Mouse (Mus musculus) kidney, postnatal 0 days (tissue): Measurements from ENCODE around the gene Actl7a. TPM values are rescaled to one million over a fixed set of nuclear protein-coding genes. Genes with fewer than 3 reads are reported as not detected.

ENCODE experiments used
- ATAC-seq: fragments of 200-750 bp; cut with Nextera tagmentation; replicated peaks from 2 replicates; pipeline ENCODE4 v1.8.0; 2017; ENCODE audit warnings: low read depth, moderate number of reproducible peaks, moderate TSS enrichment, moderate library complexity; ENCODE audit not compliant: low FRiP score
- DNase-seq: peaks from one replicate; pipeline ENCODE4 v3.0.0-alpha.2; 2016; ENCODE audit warnings: low spot score
- H3K27ac ChIP-seq: fragments of 300-500 bp; sonication (generic); 2 replicates; pipeline ENCODE4 v1.5.1; 2014; ENCODE audit warnings: mild to moderate bottlenecking
- H3K27me3 ChIP-seq: fragments of 300-500 bp; sonication (generic); 2 replicates; pipeline ENCODE4 v1.6.1; 2014; ENCODE audit warnings: low read length, mixed read lengths; ENCODE audit not compliant: insufficient read depth
- H3K36me3 ChIP-seq: fragments of 300-500 bp; sonication (generic); 2 replicates; pipeline ENCODE4 v1.6.1; 2014; ENCODE audit warnings: low read length, mixed read lengths; ENCODE audit not compliant: insufficient read depth
- H3K4me1 ChIP-seq: fragments of 300-500 bp; sonication (generic); replicated peaks from 2 replicates; pipeline ENCODE4 v1.6.1; 2014; ENCODE audit warnings: antibody characterized with exemption, low read length, mixed read lengths; ENCODE audit not compliant: insufficient read depth
- H3K4me2 ChIP-seq: fragments of 300-500 bp; sonication (generic); 2 replicates; pipeline ENCODE4 v1.6.1; 2014; ENCODE audit warnings: mild to moderate bottlenecking, low read length, moderate library complexity, mixed read lengths
- H3K4me3 ChIP-seq: fragments of 300-500 bp; sonication (generic); replicated peaks from 2 replicates; pipeline ENCODE4 v1.5.1; 2014; ENCODE audit warnings: low read depth, low read length
- H3K9ac ChIP-seq: fragments of 300-500 bp; sonication (generic); 2 replicates; pipeline ENCODE4 v1.6.1; 2014; ENCODE audit warnings: low read depth, low read length
- H3K9me3 ChIP-seq: fragments of 300-500 bp; sonication (generic); replicated peaks from 2 replicates; pipeline ENCODE4 v1.6.1; 2016; ENCODE audit warnings: low read length, inconsistent platforms, mixed read lengths
- CTCF ChIP-seq: IDR thresholded peaks from 2 replicates; pipeline ENCODE4 v1.5.1; 2016; ENCODE audit warnings: antibody characterized with exemption, low read depth, mild to moderate bottlenecking, moderate library complexity
- WGBS: fragments of 180-500 bp; shearing (Covaris S2); extraction: QIAGEN DNeasy Blood & Tissue Kit; methylation state at CpG from one replicate; pipeline ENCODE4 v1.1.7; 2014; 5-methylcytosine and 5-hydroxymethylcytosine counted together
- polyA plus RNA-seq: library from polyadenylated mRNA; unstranded; fragments of >200 nt; fragmentation: Nextera tagmentation; extraction: Ambion mirVana; gene quantifications from 2 replicates; pipeline ENCODE4 v1.2.1, GENCODE M21; 2015

Actl7a gene
- polyA plus RNA-seq, result not detected in 2 replicates

GRCm38 (mm10) chr4:56743363-56744195 is at the start of gene Actl7a:
Actl7a (plus strand) TSS chr4:56743413.
- 97% methylated on average over 21 of the region's 21 CpGs for WGBS

GRCm38 (mm10) chr4:56696401-56696800 is 46.8 kb upstream of the Actl7a start:
- ATAC-seq (no peak), DNase-seq (no peak)
- H3K27ac ChIP-seq, result no peak overlapping the region
- H3K9me3 ChIP-seq, result no peaks in the 10 kb centered on the region
- H3K4me1 ChIP-seq, result no peaks in the 10 kb centered on the region
- TF ChIP-seq CTCF, result no peak
- WGBS, result 45% methylated on average over 7 of the region's 7 CpGs
- H3K4me3 ChIP-seq, result no peak overlapping the region
- H3K9ac ChIP-seq, result no peak overlapping the region
- H3K27me3 ChIP-seq, result no peaks in the 10 kb centered on the region
- H3K4me2 ChIP-seq, result no peak overlapping the region
- H3K36me3 ChIP-seq, result no peaks in the 10 kb centered on the region

More at GRCm38 (mm10) chr4:56743363-56744195, at the start of gene Actl7a:
- DNase-seq (no peak), ATAC-seq (no peak)
- Histone ChIP-seq H3K4me1 (no peaks in the 10 kb centered on the region), H3K27me3 (no peaks in the 10 kb centered on the region), H3K9ac (no peak within 1 kb of the TSS), H3K36me3 (no peaks in the 10 kb centered on the region), H3K4me2 (no peak within 1 kb of the TSS), H3K27ac (no peak within 1 kb of the TSS), H3K9me3 (no peaks in the 10 kb centered on the region), H3K4me3 (no peak within 1 kb of the TSS)
- no peak for TF ChIP-seq CTCF

GRCm38 (mm10) chr4:56698671-56699070 is 44.5 kb upstream of the Actl7a start:
- Histone ChIP-seq H3K9me3 (no peaks in the 10 kb centered on the region), H3K9ac (no peak overlapping the region), H3K27ac (no peak overlapping the region), H3K4me2 (no peak overlapping the region), H3K27me3 (no peaks in the 10 kb centered on the region), H3K4me1 (no peaks in the 10 kb centered on the region), H3K4me3 (no peak overlapping the region), H3K36me3 (no peaks in the 10 kb centered on the region)
- 36% methylated on average over 5 of the region's 5 CpGs for WGBS
- DNase-seq (peak; percentile 49), ATAC-seq (no peak)
- no peak for TF ChIP-seq CTCF

- H3K36me3 ChIP-seq, result no peaks in the 10 kb centered on the region
- H3K27ac ChIP-seq, result no peak overlapping the region
- ATAC-seq (no peak; the same call in 1 of the 2 replicates), DNase-seq (no peak)
- no peak overlapping the region for H3K9ac ChIP-seq
- H3K9me3 ChIP-seq, result no peaks in the 10 kb centered on the region
- no peaks in the 10 kb centered on the region for H3K27me3 ChIP-seq
- H3K4me1 ChIP-seq, result no peaks in the 10 kb centered on the region
- H3K4me2 ChIP-seq, result peak overlapping the region; percentile 38
- no peak for TF ChIP-seq CTCF
- WGBS, result 10% methylated on average over 10 of the region's 10 CpGs
- no peak overlapping the region for H3K4me3 ChIP-seq
These were observed 41.0 kb upstream of the Actl7a start for GRCm38 (mm10) chr4:56702234-56702633.

GRCm38 (mm10) chr4:56713155-56713554 is 30.1 kb upstream of the Actl7a start:
- H3K4me2 ChIP-seq, result no peak overlapping the region
- ATAC-seq, result no peak
- no peak overlapping the region for H3K27ac ChIP-seq
- H3K9ac ChIP-seq, result no peak overlapping the region
- no peak for TF ChIP-seq CTCF
- H3K4me3 ChIP-seq, result no peak overlapping the region
- no peaks in the 10 kb centered on the region for H3K9me3 ChIP-seq
- H3K4me1 ChIP-seq, result no peaks in the 10 kb centered on the region
- H3K36me3 ChIP-seq, result no peaks in the 10 kb centered on the region
- no peaks in the 10 kb centered on the region for H3K27me3 ChIP-seq
- DNase-seq, result no peak
- WGBS, result 88% methylated on average over 3 of the region's 3 CpGs

- Histone ChIP-seq H3K9me3 (no peaks in the 10 kb centered on the region), H3K4me1 (no peaks in the 10 kb centered on the region), H3K4me3 (no peak overlapping the region), H3K36me3 (no peaks in the 10 kb centered on the region), H3K4me2 (no peak overlapping the region), H3K27me3 (no peaks in the 10 kb centered on the region), H3K27ac (no peak overlapping the region), H3K9ac (no peak overlapping the region)
- TF ChIP-seq CTCF, result no peak
- WGBS, result 67% methylated on average over 5 of the region's 5 CpGs
- ATAC-seq (no peak), DNase-seq (no peak)
These were observed 26.4 kb upstream of the Actl7a start for GRCm38 (mm10) chr4:56716801-56717200.

GRCm38 (mm10) chr4:56717932-56718331 is 25.3 kb upstream of the Actl7a start:
- H3K36me3 ChIP-seq, result no peaks in the 10 kb centered on the region
- ATAC-seq (no peak), DNase-seq (no peak)
- no peak overlapping the region for H3K4me3 ChIP-seq
- H3K9me3 ChIP-seq, result no peaks in the 10 kb centered on the region
- no peaks in the 10 kb centered on the region for H3K27me3 ChIP-seq
- H3K4me1 ChIP-seq, result no peaks in the 10 kb centered on the region
- no peak overlapping the region for H3K27ac ChIP-seq
- H3K9ac ChIP-seq, result no peak overlapping the region
- TF ChIP-seq CTCF, result no peak
- H3K4me2 ChIP-seq, result no peak overlapping the region
- WGBS, result 76% methylated on average over 3 of the region's 3 CpGs
